Mouse (Mus musculus) megakaryocyte progenitor cell, adult 5-6 weeks (primary cell): ENCODE measurements around the gene Ecm1. TPM values are rescaled to one million over a fixed set of nuclear protein-coding genes. Genes with fewer than 3 reads are reported as not detected.
A peak's percentile ranks its signal among the peaks of the same experiment; 100 is the strongest.

Experiments
- ATAC-seq: replicated peaks from 2 replicates; pipeline ENCODE4 v1.8.0; 2016; ENCODE audit warnings: mild to moderate bottlenecking, moderate TSS enrichment, inconsistent platforms; ENCODE audit not compliant: poor library complexity
- total RNA-seq, 2 experiments: library from RNA; stranded (forward) in 1 of 2; stranded (reverse) in 1 of 2; fragments of 157-497, 149-512 nt in 1 of 2; fragments of 200-1000 nt in 1 of 2; gene quantifications; 2 replicates each; pipeline versions ENCODE4 v1.2.3 to v1.2.4; 2015 to 2017

Gene Ecm1
- total RNA-seq (2015): 3.9 and 5.4 TPM in 2 replicates
- 0.37 and 1.8 TPM in 2 replicates for total RNA-seq (2017)

- peak; percentile 53; the same call in 1 of the 2 replicates for ATAC-seq
These were observed at the start of gene Ecm1 for GRCm38 (mm10) chr3:95739353-95740104. Ecm1 (minus strand) TSS chr3:95739569.

- no peak for ATAC-seq
These were observed 46.1 kb upstream of the Ecm1 start for GRCm38 (mm10) chr3:95785501-95785900.

GRCm38 (mm10) chr3:95771985-95772384 lies 32.6 kb upstream of the Ecm1 start:
- ATAC-seq: peak; percentile 44; the same call in 1 of the 2 replicates

GRCm38 (mm10) chr3:95765534-95765933 lies 26.2 kb upstream of the Ecm1 start:
- ATAC-seq: peak; percentile 52

- no peak for ATAC-seq
These were observed 24.4 kb upstream of the Ecm1 start for GRCm38 (mm10) chr3:95763811-95764210.

- no peak for ATAC-seq
These were observed 23.6 kb upstream of the Ecm1 start for GRCm38 (mm10) chr3:95762961-95763360.

- ATAC-seq: no peak
These were observed 22.4 kb upstream of the Ecm1 start for GRCm38 (mm10) chr3:95761771-95762170.

- no peak for ATAC-seq
These were observed 21.3 kb upstream of the Ecm1 start for GRCm38 (mm10) chr3:95760656-95761055.

- no peak for ATAC-seq
These were observed 20.7 kb upstream of the Ecm1 start, which contains the start of gene Tars2 for GRCm38 (mm10) chr3:95760106-95760505. Tars2 (minus strand) TSS chr3:95760206.

- ATAC-seq: no peak
These were observed 19.3 kb upstream of the Ecm1 start for GRCm38 (mm10) chr3:95758467-95759218.

- ATAC-seq: no peak
These were observed 17.4 kb upstream of the Ecm1 start for GRCm38 (mm10) chr3:95756808-95757207.

- peak; percentile 100 for ATAC-seq
These were observed 15.2 kb upstream of the Ecm1 start for GRCm38 (mm10) chr3:95754345-95755206.

- no peak for ATAC-seq
These were observed 13.6 kb upstream of the Ecm1 start for GRCm38 (mm10) chr3:95752935-95753334.

GRCm38 (mm10) chr3:95740406-95740805 lies 1.0 kb upstream of the Ecm1 start:
- peak; percentile 64 for ATAC-seq

- no peak for ATAC-seq
These were observed 4.2 kb downstream of the Ecm1 start for GRCm38 (mm10) chr3:95735071-95735670.

GRCm38 (mm10) chr3:95734092-95734702 lies 5.2 kb downstream of the Ecm1 start:
- ATAC-seq: no peak

GRCm38 (mm10) chr3:95732744-95733521 lies 6.4 kb downstream of the Ecm1 start:
- ATAC-seq: peak; percentile 43; the same call in 1 of the 2 replicates

- ATAC-seq: no peak
These were observed 7.1 kb downstream of the Ecm1 start for GRCm38 (mm10) chr3:95732297-95732696.

GRCm38 (mm10) chr3:95731802-95732201 lies 7.6 kb downstream of the Ecm1 start:
- no peak for ATAC-seq
